Mouse (Mus musculus) lung, adult 18-20 months (tissue): ENCODE data around the gene Ggt6.
A peak's percentile ranks its signal among the peaks of the same experiment; 100 is the strongest.
"Not testable (repeated sequence)": the region's sequence is repeated elsewhere in the genome, so short reads cannot be mapped to it uniquely, and the experiment has no call there.

ENCODE experiments used
- DNase-seq, 2 experiments: peaks; one replicate each; pipeline ENCODE4 v3.0.0; 2022; ENCODE audit warnings: mixed read lengths in 2 of 2

The Ggt6 gene

DNA sequence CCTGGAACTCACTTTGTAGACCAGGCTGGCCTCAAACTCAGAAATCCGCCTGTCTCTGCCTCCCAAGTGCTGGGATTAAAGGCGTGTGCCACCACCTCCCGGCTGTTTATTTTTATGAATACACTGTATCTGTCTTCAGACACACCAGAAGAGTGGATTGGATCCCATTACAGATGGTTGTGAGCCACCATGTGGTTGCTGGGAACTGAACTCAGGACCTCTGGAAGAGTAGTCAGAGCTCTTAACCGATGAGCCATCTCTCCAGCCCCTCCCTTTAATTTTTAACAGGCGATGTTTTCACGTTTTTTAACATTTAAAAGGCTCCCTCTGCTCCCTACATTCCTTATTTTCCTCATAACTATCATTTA, 5.3 kb downstream of the Ggt6 start:
- not testable (repeated sequence) for DNase-seq

DNA sequence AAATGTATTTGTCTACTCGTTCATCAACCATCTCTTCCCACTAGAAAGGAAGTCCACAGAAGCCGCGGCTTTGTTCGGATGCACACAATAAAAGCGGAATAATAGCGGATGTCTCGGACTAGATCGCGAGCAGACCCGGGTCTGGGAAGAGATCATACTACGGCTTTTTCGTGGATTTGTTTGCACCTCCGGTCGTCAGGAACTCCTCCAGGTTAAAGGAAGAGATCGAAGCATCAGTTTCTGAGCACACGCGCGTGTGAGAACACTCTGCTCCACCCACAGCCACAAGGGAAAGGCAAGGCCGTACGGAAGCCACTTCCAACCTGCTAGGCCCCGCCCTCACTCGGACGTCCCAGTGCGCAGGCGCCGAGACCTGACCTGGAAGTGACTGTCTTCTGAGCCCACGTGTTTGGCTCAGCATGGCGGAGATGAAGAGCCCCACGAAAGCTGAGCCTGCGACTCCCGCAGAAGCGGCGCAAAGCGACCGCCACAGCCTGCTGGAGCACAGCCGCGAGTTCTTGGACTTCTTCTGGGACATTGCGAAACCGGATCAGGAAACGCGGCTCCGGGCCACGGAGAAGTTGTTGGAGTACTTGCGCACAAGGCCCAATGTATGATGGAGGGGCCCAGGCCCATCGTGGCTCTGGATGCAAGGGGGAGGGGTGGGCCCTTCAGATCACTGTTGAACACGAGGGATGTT, 5.8 kb downstream of the Ggt6 start, which contains the start of gene Mybbp1a:
Gene Mybbp1a, plus strand, starts transcription at position 391 of the 700 bp plus-strand sequence.
- peak; percentile 98 for DNase-seq

DNA sequence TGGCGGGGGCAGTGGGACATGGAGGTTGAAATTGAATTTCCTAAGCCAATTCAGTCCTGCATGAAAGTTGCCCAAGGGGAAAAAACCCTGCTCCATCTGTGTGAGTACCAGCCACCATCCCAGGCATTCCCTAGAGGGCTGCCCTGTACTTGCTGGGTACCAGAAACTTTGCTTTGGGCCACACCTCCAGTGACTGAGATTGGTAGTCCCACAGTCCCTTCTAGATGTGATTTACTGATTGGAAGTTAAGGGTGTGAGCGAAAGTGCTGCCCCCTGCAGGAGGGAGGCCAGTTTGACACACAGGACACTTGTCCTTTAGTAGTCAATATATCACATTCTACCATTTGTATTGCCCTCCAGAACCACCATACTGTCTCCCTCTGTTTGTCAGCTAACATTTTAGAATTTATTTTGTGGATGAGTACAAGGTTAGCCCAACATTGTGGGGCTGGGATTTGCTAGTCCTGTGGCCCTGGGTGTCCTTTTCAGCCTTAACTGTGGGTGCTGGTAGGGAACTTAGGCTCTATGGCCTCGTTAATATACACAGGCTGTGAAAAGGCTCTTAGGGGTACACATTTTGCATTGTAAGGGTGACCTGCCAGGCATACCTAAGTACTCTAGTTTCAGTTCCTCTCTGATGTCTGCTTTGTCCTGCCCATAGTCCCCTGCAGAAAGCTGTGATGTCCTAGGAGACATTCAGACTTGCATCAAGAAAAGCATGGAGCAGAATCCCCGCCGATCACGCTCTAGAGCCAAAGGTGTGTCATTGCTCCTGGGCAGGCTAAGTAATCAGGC, 11.2 kb downstream of the Ggt6 start:
- peak in 1 of 2 experiments; percentile 50 for DNase-seq

DNA sequence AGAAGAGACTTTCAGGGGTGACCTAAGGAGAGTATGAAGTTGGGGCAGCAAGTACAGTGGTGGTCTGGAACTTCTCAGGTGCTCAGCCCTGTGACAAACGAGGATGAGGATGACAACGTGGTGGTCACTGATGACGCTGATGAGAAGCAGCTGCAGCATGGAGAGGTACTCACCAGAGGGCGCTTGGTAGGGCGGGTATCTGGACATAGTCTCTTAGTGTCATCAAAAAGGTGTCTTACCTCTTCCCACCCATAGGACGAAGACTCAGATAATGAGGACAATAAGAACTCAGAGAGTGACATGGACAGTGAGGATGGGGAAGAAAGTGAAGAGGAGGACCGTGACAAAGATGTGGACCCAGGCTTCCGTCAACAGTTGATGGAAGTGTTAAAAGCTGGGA, 12.1 kb downstream of the Ggt6 start:
- no peak for DNase-seq

DNA sequence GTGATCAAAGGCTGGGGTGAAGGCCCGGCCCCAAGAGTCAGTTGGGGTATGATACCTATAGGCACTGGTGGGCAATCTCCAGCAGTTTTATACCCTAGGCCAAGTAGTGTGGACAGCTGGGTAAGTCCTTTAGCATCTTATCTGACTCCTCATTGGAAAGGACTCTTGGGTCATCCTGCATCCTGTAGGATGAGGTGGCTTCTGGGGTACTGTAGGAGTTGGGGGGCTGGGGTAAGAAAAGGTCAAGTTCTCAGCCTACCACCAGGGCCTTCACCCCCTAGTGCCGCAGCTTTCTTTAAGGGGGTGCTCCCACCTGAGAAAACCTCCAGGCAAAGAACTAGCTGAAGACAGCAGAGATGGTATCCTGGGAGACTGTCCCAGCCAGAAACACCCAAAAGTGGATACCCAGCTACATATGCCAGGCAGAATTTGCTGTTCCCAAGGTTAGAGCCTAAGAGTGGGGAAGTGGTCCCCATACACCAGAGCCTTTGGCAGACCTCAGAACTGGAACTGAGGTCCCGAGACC, 16.9 kb downstream of the Ggt6 start:
- no peak for DNase-seq

DNA sequence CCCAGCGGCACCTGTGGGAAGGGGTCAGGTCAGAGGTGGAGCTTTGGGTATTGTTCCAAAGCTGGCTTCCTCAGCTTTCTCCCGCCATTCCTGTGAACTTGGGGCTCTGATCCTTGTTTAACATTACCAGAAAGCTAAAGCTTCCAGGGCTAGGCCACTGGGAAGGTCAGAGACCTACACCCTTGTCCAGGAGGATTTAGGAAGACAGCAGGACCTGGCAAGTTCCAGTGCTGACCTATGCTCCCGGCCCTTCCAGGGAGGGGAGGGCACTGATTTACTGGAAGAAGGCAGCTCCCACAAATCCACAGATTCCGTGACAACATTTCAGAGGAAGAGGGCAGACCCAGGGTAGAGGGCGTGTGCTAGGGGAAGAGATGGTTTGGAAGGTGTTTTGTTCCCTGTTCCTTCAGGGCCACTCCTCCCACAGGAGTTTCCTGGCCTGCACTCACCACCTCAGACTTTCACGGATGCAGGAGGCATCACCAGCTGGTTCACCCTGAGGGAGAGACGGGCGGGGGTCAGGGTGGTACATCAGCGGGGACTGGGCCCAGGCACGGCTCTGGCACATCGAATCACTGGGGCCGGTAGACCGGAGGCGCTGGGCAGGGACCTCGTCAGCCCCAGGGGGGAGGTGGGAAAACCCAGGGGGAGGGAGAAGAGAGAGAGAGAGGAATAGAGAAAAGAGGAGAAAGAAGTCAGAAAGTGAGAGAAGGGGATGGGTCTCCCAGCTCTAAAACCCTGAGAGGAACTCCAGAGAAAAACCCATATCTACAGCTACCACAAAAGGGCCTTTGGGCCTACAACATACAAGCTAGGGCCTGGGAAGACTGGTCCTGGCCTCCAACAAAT, 18.0 kb downstream of the Ggt6 start:
- DNase-seq: no peak

DNA sequence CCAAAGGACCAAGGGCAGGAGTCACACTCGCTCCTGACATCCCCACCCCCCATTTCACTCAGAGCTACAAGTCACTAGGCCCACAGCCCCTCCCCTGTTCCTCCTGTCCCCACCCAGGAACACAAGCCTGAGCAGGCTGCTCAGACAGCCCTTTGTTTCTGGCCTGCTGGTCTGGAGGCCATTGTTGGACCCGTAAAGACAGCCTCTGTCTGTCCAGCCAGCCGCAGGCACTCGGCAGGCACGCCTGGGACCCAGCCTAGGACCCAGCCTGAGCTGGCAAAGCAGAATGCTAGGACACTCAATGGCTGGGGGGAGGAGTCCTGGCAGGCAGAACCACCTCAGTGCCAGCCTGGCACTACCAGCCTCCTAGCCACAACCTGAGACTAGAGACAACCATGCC, 20.4 kb downstream of the Ggt6 start:
- no peak for DNase-seq

DNA sequence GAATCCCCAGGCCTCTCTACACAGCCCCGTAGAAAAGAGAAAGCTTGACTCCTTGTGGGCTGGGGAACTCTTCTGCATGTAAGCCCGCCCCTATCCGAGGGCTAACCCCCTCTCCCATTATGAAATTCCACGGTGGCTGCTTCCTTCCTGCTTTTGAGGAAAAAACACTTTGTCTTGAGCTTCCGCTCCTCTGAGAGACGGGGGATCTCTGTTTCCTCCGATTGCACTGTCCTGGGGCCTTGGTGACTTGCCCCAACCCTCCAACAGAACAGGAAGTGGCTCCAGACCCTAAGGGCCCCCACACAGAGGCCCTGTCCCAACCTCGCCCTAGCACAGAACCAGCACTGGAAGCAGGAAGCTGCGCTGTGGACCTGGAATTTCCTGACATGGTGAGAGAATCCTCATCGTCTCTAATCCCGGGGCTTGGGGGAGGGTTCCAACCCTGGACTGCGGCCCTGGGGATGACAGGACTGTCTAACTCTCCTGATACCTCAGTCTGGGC, 22.7 kb downstream of the Ggt6 start:
- peak; percentile 47 to 72 for DNase-seq

DNA sequence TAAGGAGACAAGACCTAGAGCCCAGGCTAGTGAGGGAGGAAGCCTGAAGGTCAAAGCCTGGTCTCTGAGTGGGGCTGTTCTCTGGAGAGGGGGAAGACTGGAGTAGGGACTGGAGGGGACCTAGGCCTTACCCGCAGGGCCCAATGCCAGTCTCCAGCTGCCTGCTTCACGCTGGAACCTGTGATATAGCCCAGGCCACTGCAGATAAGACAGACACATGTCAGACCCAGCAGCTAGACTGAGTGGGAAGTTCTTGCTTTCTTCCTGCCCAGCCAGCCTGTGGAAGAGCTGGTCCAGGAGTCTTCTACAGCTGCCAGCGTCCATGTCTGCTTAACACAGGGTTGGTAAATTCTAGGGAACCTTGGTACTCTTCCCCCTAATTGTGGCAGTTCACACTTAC, 23.2 kb downstream of the Ggt6 start:
- no peak for DNase-seq

DNA sequence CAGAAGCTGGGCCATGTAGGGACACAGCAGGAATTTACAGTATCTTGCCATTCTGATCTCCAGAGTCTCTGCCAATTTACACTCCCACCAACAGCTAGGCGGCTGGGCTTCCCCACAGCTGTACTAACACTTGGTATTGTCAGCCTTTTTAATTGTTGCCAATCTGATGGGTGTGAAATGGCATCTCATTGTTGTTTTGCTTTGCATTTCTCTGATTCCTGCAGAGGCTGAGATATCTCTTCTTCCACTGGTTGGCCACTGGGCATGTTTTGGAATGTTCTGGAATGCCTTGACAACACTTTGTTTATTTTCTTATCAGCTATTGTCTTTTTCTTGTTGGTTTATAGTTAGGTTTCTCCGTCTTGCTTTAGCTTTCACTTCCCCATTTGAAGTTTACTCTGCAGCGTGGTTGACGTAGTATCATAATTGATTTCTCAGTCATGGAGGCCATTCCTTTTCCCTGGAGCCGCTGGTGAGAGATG, 26.2 kb downstream of the Ggt6 start:
- DNase-seq: no peak

DNA sequence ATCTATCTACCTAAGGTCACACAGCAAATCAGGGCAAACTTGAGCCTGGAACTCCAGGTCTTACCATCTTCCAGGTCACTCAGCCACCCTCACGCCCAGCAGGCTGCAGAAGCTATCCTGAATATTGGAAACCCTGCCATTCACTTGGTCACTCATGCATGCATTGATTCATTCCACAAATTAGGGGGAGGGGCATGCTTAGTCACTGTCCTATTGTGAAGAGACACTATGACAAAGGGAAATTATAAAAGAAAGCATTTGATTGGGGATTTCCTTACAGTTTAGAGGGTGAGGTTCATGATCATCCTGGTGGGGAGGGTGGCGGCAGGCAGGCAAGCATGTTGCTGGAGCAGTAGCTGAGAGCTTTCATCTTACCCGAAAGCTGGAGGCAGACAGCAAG, 29.5 kb downstream of the Ggt6 start:
- no peak for DNase-seq

DNA sequence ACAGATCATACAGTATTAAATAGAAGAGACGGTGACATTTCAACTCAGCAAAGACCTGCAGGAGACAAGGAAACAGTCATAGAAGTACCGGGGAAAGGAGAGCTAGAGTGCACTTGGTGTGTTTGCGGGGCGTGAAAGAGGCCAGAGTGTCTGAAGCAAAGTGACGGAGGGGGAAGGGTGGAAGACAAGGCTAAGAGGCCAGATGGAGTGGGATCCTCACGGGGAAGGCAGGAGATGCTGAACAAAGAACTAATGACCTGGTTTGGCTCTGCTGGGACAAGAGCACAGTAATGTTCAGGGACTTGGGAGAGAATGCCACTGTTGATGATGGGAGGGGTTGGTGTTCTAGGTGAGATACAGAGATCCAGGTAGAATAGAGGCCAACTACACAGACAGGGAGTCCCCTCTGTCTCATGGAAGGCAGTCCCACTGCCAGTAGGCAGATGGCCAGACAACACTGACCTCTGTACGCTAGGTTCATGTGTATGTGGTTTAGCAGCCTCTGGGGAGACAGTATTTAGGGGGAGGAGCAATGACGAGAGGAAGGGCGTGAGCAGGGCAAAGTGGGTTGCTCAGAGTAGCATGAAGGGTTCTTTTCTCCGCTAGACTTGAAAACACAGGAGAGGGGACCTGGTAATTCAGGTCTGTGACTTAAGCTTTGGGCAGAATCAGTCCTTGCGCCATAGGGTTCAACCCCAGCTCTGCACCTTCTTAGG, 30.8 kb downstream of the Ggt6 start:
- peak; percentile 46 to 58 for DNase-seq

DNA sequence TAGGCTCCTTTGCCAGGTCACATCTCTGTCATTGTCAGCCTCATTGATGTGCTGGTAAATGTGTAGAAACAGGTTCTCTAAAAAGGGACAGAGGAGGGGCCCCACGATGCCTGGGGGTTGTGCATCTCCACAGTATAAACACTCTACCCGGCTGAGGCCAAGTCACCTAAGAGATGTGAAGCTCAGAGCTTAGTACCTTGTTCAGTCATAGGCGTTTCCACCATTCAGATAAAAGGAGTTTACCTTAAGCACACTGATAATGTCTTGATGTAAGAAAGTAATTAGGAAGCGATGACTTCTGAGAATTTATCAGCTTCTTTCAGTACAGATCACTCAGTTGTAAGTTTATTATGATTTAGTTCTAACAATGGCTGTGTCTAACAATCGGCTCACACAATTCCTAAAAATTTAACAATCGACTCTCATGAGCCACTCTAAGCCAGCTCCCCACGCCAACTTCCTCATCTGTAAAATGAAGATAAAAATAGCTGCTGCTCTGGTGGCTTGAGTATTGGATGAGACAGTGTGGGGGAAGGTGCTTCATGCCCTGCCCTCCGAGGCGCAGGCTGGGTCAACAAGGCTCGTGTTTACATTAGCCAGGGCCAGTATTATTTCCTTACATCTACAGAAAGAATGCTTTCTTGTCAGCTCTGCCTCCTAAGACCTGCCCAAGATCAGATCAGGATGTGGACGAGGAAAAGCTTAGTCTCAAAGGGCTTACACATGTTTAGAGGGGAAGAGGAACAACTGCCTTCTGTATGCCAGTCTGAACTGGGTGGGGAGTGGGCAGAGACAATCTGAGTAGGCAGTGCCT, 31.6 kb downstream of the Ggt6 start:
- peak; percentile 74 to 81 for DNase-seq

DNA sequence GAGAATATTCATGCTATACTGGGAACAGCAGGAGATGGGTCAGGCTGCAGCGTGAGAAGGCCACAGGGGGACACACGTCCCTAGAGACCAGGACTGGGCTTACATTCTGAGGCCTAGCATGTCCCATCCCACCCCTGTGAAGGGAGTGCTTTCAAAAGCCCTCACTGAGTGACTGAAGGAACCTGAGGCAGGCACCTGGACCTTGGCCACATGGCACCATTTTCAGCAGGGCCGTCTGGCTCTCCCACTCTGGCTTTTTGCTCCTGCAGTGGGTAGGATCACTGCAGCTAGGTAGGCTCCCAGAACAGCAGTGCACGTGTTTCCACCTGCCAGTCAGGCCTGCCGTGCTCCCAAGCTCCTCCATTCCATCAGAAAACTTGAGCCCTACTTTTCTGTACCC, 33.2 kb downstream of the Ggt6 start:
- no peak for DNase-seq

DNA sequence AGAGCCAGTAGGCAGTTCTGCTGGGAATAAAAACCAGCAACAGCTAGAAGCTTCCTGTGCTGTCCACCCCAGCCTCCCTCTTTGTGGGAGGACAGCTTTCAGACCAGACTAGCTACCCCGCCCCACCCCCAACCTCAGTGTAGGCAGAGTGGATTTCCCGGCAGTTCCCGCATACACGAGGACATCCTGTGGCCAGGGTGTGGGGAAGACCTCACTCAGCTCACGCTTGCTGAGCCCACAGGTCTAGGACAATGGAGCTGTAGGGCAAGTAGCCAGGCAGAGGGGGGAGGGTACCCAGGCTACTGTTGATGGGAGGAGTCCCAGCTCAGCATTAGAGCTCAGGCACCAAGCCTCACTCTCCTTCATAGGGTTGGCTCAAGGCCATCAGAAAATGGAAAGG, 33.9 kb downstream of the Ggt6 start:
- peak; percentile 88 to 94 for DNase-seq

DNA sequence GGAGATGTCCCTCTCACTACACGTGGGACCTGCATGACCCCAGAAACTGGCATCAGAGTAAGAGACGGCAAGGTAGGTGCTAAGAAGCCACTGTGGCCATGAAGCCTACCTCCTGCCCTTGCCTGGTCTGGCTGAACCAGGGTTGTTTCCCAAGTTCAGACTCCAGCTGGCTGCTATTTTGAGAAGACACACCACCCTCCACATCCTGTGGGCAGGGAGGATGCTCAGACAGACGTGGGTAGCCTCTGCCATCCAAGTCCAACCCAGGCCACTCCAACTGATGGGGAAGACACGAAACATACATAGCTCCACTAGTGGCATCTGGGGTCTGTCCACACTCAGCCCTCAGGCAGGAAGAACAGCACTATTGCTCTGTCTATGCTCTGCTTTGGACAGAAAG, 34.7 kb downstream of the Ggt6 start:
- DNase-seq: no peak

DNA sequence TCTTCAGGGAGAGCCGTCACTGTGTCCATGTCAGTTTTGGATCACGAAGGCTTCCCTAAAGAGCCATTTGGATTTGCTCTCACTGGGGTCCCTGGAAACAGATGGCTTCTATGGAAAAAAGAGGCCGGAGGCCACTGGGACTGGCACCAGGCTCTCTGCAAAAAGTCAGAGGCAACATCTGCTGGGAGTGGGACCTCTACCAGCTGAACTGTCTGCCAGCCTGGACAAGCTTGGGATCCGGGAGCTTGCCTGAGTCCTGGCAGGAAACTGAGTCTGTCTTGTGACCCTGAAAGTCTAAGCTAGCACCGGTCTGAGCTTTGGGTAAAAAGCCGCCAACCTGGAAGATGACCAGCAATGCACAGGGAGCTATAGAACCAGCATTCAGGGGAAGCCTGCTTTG, 36.1 kb downstream of the Ggt6 start:
- DNase-seq: no peak

DNA sequence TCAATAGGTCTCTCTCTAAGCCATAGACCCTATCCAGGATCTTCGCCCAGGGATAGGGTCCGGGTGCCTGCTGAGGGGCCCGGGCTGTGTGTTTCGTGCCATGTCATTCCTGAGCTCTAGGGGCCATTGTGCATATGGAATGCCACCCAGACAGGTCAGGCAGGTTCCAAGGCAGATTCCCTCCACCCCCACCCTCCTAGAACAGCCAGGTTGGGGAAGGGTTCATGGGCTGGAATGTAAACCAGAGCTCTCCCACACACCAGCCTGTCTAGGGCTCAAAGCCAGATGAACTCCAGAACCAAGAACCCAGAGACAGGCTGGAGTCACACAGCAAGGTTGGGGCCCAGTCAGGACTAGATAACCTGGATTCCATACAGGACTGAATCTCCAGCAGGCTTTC, 38.2 kb downstream of the Ggt6 start:
- peak; percentile 42 to 63 for DNase-seq

DNA sequence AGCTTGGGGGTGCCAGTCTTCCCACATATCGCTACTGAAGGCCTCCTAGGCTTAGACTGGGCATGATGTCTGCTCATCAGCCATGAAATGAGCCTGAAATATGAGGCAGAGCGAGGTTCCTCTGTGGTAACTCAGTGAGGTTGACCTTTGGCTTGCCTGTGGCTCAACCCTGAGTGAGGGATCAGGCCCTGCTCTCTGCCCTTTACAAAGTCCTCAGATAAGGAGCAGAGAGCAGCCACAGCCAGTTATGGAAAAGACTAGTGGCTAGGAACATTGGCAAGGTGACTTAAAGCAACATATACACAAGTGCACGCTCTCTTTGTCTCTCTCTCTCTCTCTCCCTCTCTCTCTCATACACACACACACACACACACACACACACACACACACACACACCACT, 39.6 kb downstream of the Ggt6 start:
- DNase-seq: no peak

DNA sequence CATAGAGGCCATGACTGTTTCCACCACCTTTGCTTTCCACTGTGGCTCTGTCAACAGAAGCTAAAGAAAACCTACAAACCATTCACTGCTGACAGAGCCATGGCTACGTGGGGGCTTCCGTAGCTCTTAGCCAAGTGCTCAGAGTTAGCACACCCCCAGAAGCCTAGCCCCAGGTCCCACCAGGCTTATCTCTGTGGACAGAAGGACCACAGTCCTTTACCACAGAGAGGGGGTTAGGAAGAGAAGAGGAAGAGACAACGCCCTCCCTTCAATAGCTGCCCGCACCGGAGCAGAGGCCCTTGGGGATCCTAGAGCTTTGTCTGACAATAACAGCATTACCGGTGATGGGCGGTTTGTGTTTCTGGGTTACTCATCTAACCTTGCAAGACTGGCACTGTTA, 40.1 kb downstream of the Ggt6 start:
- DNase-seq: no peak

DNA sequence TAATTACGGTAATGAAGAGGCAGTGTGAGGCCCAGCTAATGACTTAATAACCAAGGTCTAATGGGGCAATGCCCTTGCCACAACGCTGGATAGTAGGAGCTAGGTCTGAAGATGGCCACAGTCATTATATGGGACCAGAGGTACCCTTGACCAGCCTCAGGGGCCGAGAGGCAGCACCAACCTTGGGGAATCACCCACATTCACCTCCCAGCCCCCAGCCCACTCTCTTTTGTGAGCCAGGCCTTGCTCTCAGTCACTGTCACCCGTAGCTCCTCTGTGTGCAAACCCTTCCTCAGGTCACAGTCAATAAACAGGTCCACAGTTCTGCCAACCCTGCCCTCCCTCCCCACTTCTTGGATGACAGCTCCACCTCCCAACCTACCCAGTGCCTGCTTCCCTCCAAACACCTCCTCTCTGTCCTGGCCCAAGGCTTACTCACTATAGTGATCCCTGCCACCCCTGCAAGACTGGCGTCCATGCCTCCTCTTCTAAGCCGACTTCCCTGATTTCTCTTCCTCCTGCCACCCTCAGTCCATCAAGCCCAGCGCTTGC, 40.8 kb downstream of the Ggt6 start:
- DNase-seq: no peak
